Mouse (Mus musculus): Measurements from ENCODE around the gene Lfng.

Lfng gene

GRCm38 (mm10) chr5:140607001-140607835, at the start of gene Lfng:
TSS of gene Lfng (plus strand) at chr5:140607320.
- in situ Hi-C loops (cut with MboI, MseI) = no loop called here

GRCm38 (mm10) chr5:140562601-140563000, 44.5 kb upstream of the Lfng start:
- in situ Hi-C loops (cut with MboI, MseI) = no loop called here

GRCm38 (mm10) chr5:140564896-140565295, 42.2 kb upstream of the Lfng start, which contains the start of gene Grifin:
TSS of gene Grifin (minus strand) at chr5:140565071.
- in situ Hi-C loops (cut with MboI, MseI) = loop anchor here (5.0 kb wide), 2 partner anchors 52 to 753 kb away; no protein-coding TSS in a partner anchor

GRCm38 (mm10) chr5:140565451-140565850, 41.7 kb upstream of the Lfng start:
- in situ Hi-C loops (cut with MboI, MseI) = loop anchor here (5.0 kb wide), 2 partner anchors 52 to 753 kb away; no protein-coding TSS in a partner anchor

GRCm38 (mm10) chr5:140565856-140566255, 41.3 kb upstream of the Lfng start:
- in situ Hi-C loops (cut with MboI, MseI) = loop anchor here (5.0 kb wide), 2 partner anchors 51 to 754 kb away; no protein-coding TSS in a partner anchor

- in situ Hi-C loops (cut with MboI, MseI) = loop anchor here (5.0 kb wide), 2 partner anchors 51 to 754 kb away; no protein-coding TSS in a partner anchor
Observed at GRCm38 (mm10) chr5:140566271-140566670, 40.8 kb upstream of the Lfng start.

GRCm38 (mm10) chr5:140567321-140567720, 39.8 kb upstream of the Lfng start:
- in situ Hi-C loops (cut with MboI, MseI) = loop anchor here (5.0 kb wide), 2 partner anchors 50 to 755 kb away; no protein-coding TSS in a partner anchor

GRCm38 (mm10) chr5:140567751-140568150, 39.4 kb upstream of the Lfng start:
- in situ Hi-C loops (cut with MboI, MseI) = loop anchor here (5.0 kb wide), 2 partner anchors 50 to 755 kb away; no protein-coding TSS in a partner anchor

GRCm38 (mm10) chr5:140568321-140568970, 38.7 kb upstream of the Lfng start:
- in situ Hi-C loops (cut with MboI, MseI) = loop anchor here (5.0 kb wide), 2 partner anchors 49 to 756 kb away; no protein-coding TSS in a partner anchor

GRCm38 (mm10) chr5:140569032-140569595, 38.0 kb upstream of the Lfng start:
- in situ Hi-C loops (cut with MboI, MseI) = loop anchor here (5.0 kb wide), 2 partner anchors 48 to 757 kb away; no protein-coding TSS in a partner anchor

- in situ Hi-C loops (cut with MboI, MseI) = no loop called here
Observed at GRCm38 (mm10) chr5:140570223-140570870, 36.8 kb upstream of the Lfng start.

GRCm38 (mm10) chr5:140571201-140571600, 35.9 kb upstream of the Lfng start:
- in situ Hi-C loops (cut with MboI, MseI) = no loop called here

- in situ Hi-C loops (cut with MboI, MseI) = no loop called here
Observed at GRCm38 (mm10) chr5:140571673-140572072, 35.4 kb upstream of the Lfng start.

GRCm38 (mm10) chr5:140572611-140573010, 34.5 kb upstream of the Lfng start:
- in situ Hi-C loops (cut with MboI, MseI) = no loop called here

- in situ Hi-C loops (cut with MboI, MseI) = no loop called here
Observed at GRCm38 (mm10) chr5:140575381-140575866, 31.7 kb upstream of the Lfng start.

GRCm38 (mm10) chr5:140579221-140579620, 27.9 kb upstream of the Lfng start:
- in situ Hi-C loops (cut with MboI, MseI) = no loop called here

GRCm38 (mm10) chr5:140579771-140580170, 27.3 kb upstream of the Lfng start:
- in situ Hi-C loops (cut with MboI, MseI) = no loop called here

GRCm38 (mm10) chr5:140581569-140581968, 25.6 kb upstream of the Lfng start:
- in situ Hi-C loops (cut with MboI, MseI) = no loop called here

- in situ Hi-C loops (cut with MboI, MseI) = no loop called here
Observed at GRCm38 (mm10) chr5:140582995-140583731, 24.0 kb upstream of the Lfng start.

GRCm38 (mm10) chr5:140583732-140584368, 23.3 kb upstream of the Lfng start:
- in situ Hi-C loops (cut with MboI, MseI) = no loop called here
